Mouse (Mus musculus) liver, embryonic 16.5 days (tissue): ENCODE measurements around the gene Hist1h1d. TPM values are rescaled to one million over a fixed set of nuclear protein-coding genes. Genes with fewer than 3 reads are reported as not detected.
A peak's percentile ranks its signal among the peaks of the same experiment; 100 is the strongest.
"Not testable (repeated sequence)": the region's sequence is repeated elsewhere in the genome, so short reads cannot be mapped to it uniquely, and the experiment has no call there.

Experiments used
- ATAC-seq: fragments of 200-750 bp; cut with Nextera tagmentation; 2 replicates; pipeline ENCODE4 v1.8.0; 2017; ENCODE audit warnings: low read depth, mild to moderate bottlenecking, moderate number of reproducible peaks, moderate library complexity
- H3K27ac ChIP-seq: fragments of 300-500 bp; sonication (generic); 2 replicates; pipeline ENCODE4 v1.5.1; 2014; ENCODE audit warnings: mild to moderate bottlenecking, low read length
- H3K27me3 ChIP-seq: fragments of 300-500 bp; sonication (generic); 2 replicates; pipeline ENCODE4 v1.6.1; 2014; ENCODE audit warnings: low read depth, low read length, mixed read lengths; ENCODE audit not compliant: control insufficient read depth, insufficient read depth
- H3K36me3 ChIP-seq: fragments of 300-500 bp; sonication (generic); 2 replicates; pipeline ENCODE4 v1.6.1; 2014; ENCODE audit warnings: mild to moderate bottlenecking; ENCODE audit not compliant: control insufficient read depth, insufficient read depth
- H3K4me1 ChIP-seq: fragments of 300-500 bp; sonication (generic); 2 replicates; pipeline ENCODE4 v1.6.1; 2014; ENCODE audit warnings: low read depth, low read length, mixed read lengths; ENCODE audit not compliant: control insufficient read depth
- H3K4me2 ChIP-seq: fragments of 300-500 bp; sonication (generic); 2 replicates; pipeline ENCODE4 v1.6.1; 2014; ENCODE audit warnings: low read depth, low read length, mixed read lengths
- H3K4me3 ChIP-seq: fragments of 300-500 bp; sonication (generic); 2 replicates; pipeline ENCODE4 v1.5.1; 2014; ENCODE audit warnings: low read depth, mild to moderate bottlenecking, low read length
- H3K9ac ChIP-seq: fragments of 300-500 bp; sonication (generic); 2 replicates; pipeline ENCODE4 v1.6.1; 2014; ENCODE audit warnings: low read depth, low read length
- H3K9me3 ChIP-seq: fragments of 300-500 bp; sonication (generic); replicated peaks from 2 replicates; pipeline ENCODE4 v1.6.1; 2016; ENCODE audit warnings: low read length; ENCODE audit not compliant: control insufficient read depth
- WGBS: fragments of 180-500 bp; shearing (Covaris S2); extraction: QIAGEN DNeasy Blood & Tissue Kit; methylation state at CpG from one replicate; pipeline ENCODE4 v1.1.7; 2014; ENCODE audit not compliant: insufficient replicate concordance; 5-methylcytosine and 5-hydroxymethylcytosine counted together
- polyA plus RNA-seq: library from polyadenylated mRNA; unstranded; fragments of >200 nt; fragmentation: Nextera tagmentation; extraction: Ambion mirVana; gene quantifications from 2 replicates; pipeline ENCODE4 v1.2.1, GENCODE M21; 2015

Hist1h1d gene
- polyA plus RNA-seq, 1 experiment from 2014 or later = 1.2 TPM

- peak overlapping the region; percentile 60 for H3K4me3 ChIP-seq
- peak overlapping the region; percentile 71 for H3K9ac ChIP-seq
- WGBS = 2% methylated on average over 18 of the region's 18 CpGs
- H3K27ac ChIP-seq = peak overlapping the region; percentile 98
- peak overlapping the region; percentile 81 for H3K4me2 ChIP-seq
- H3K27me3 ChIP-seq = no peaks in the 10 kb centered on the region
- H3K36me3 ChIP-seq = no peaks in the 10 kb centered on the region
- no peaks in the 10 kb centered on the region for H3K9me3 ChIP-seq
- no peak for ATAC-seq
- H3K4me1 ChIP-seq = peaks cover 27% of the 10 kb centered on the region
These were observed 9.8 kb downstream of the Hist1h1d start for GRCm38 (mm10) chr13:23562699-23563462.

- 81% methylated on average over 2 of the region's 2 CpGs for WGBS
These were observed 11.4 kb downstream of the Hist1h1d start for GRCm38 (mm10) chr13:23564482-23564881.

GRCm38 (mm10) chr13:23570261-23571021, 17.4 kb downstream of the Hist1h1d start:
- H3K27me3 ChIP-seq, ATAC-seq, H3K9me3 ChIP-seq, H3K36me3 ChIP-seq: not testable (repeated sequence)
- Histone ChIP-seq H3K4me3 (peak overlapping the region; percentile 63), H3K27ac (peak overlapping the region; percentile 98), H3K4me1 (peaks cover 10% of the 10 kb centered on the region), H3K4me2 (peak overlapping the region; percentile 65), H3K9ac (peak overlapping the region; percentile 70)
- WGBS = 2% methylated on average over 18 of the region's 41 CpGs

More at GRCm38 (mm10) chr13:23564482-23564881, 11.4 kb downstream of the Hist1h1d start:
- H3K27ac ChIP-seq = no peak overlapping the region
- no peak overlapping the region for H3K4me2 ChIP-seq
- H3K9me3 ChIP-seq = no peaks in the 10 kb centered on the region
- peaks cover 28% of the 10 kb centered on the region for H3K4me1 ChIP-seq
- H3K36me3 ChIP-seq = no peaks in the 10 kb centered on the region
- H3K4me3 ChIP-seq = no peak overlapping the region
- H3K27me3 ChIP-seq = no peaks in the 10 kb centered on the region
- no peak overlapping the region for H3K9ac ChIP-seq
- no peak for ATAC-seq

- peak; percentile 75 for ATAC-seq
- Histone ChIP-seq H3K27me3 (no peaks in the 10 kb centered on the region), H3K36me3 (no peaks in the 10 kb centered on the region), H3K9me3 (no peaks in the 10 kb centered on the region), H3K4me3 (peak within 1 kb of the TSS; percentile 63), H3K27ac (peak within 1 kb of the TSS; percentile 98), H3K4me2 (peak within 1 kb of the TSS; percentile 79), H3K4me1 (peaks cover 7% of the 10 kb centered on the region), H3K9ac (peak within 1 kb of the TSS; percentile 73)
- WGBS = under 1% methylated on average over 18 of the region's 18 CpGs
These were observed 18.0 kb downstream of the Hist1h1d start, which contains the start of the genes Hist1h2ae and Hist1h2bg for GRCm38 (mm10) chr13:23571022-23571503. TSS of gene Hist1h2ae (minus strand) at chr13:23571220. TSS of gene Hist1h2bg (plus strand) at chr13:23571396.

GRCm38 (mm10) chr13:23571504-23572217, 18.6 kb downstream of the Hist1h1d start:
- H3K36me3 ChIP-seq, H3K27me3 ChIP-seq, H3K9me3 ChIP-seq, H3K4me1 ChIP-seq: not testable (repeated sequence)
- peak overlapping the region; percentile 98 for H3K27ac ChIP-seq
- H3K4me3 ChIP-seq = peak overlapping the region; percentile 63
- peak overlapping the region; percentile 79 for H3K4me2 ChIP-seq
- peak; percentile 0; the same call in 1 of the 2 replicates for ATAC-seq
- H3K9ac ChIP-seq = peak overlapping the region; percentile 73
- 0% methylated on average over 9 of the region's 34 CpGs for WGBS

- H3K27ac ChIP-seq = peak overlapping the region; percentile 98
- no peaks in the 10 kb centered on the region for H3K36me3 ChIP-seq
- H3K27me3 ChIP-seq = no peaks in the 10 kb centered on the region
- peak overlapping the region; percentile 63 for H3K4me3 ChIP-seq
- no peak for ATAC-seq
- H3K4me2 ChIP-seq = peak overlapping the region; percentile 79
- 20% methylated on average over 2 of the region's 2 CpGs for WGBS
- H3K9ac ChIP-seq = peak overlapping the region; percentile 73
- no peaks in the 10 kb centered on the region for H3K9me3 ChIP-seq
- H3K4me1 ChIP-seq = peaks cover 16% of the 10 kb centered on the region
These were observed 19.4 kb downstream of the Hist1h1d start for GRCm38 (mm10) chr13:23572218-23573033.

GRCm38 (mm10) chr13:23573034-23573897, 20.2 kb downstream of the Hist1h1d start:
- H3K9ac ChIP-seq = peak overlapping the region; percentile 73
- not testable (repeated sequence) for H3K36me3 ChIP-seq, H3K27me3 ChIP-seq, ATAC-seq, H3K9me3 ChIP-seq
- H3K4me3 ChIP-seq = peak overlapping the region; percentile 63
- H3K4me1 ChIP-seq = peaks cover 17% of the 10 kb centered on the region
- WGBS = 4% methylated on average over 17 of the region's 20 CpGs
- peak overlapping the region; percentile 79 for H3K4me2 ChIP-seq
- H3K27ac ChIP-seq = peak overlapping the region; percentile 98
